Mouse (Mus musculus) telencephalon, adult 2 months (tissue): ENCODE results near the gene Elk3.
"Not testable (repeated sequence)": the region's sequence is repeated elsewhere in the genome, so short reads cannot be mapped to it uniquely, and the experiment has no call there.

ENCODE experiments used
- DNase-seq: peaks from one replicate; pipeline ENCODE4 v3.0.0-alpha.2; 2011; ENCODE audit warnings: low read depth, low spot score

Gene Elk3

DNA sequence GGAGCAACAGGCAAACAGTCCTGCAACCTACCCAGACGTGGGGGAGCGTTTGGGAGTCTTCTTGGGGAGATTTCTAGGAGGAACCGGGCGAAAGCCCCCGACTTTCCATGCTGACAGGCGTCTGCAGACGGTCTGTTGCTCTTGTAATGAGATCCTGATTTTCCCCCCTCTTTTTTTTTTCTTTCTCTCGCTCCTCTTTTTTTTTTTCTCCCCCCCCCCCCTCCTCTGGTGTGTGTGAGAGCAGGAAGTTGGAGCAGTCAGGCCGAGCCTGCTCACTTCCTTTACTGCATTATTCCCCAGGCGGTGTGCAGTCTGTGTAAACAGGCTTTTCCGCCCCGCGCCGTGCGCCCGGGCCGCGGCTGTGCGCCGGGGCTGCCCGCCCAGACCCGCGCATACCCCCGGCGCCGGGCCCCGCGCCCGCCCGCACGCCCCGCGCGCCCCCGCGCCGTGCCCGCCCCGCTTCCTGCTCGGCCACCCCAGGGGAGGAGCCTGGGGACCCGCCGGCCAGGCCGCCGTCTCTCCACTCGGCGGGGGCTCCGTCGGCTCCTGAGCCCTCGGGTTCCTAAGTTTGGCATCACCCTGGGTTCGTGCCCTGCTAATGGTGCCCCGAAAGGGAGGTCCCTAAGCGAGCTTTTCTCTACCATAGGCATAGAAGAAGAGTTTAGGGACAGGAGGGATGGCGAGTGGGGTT lies at the start of gene Elk3:
TSS of gene Elk3 (minus strand) at position 415 of the 691 bp plus-strand sequence.
- DNase-seq, result no peak

DNA sequence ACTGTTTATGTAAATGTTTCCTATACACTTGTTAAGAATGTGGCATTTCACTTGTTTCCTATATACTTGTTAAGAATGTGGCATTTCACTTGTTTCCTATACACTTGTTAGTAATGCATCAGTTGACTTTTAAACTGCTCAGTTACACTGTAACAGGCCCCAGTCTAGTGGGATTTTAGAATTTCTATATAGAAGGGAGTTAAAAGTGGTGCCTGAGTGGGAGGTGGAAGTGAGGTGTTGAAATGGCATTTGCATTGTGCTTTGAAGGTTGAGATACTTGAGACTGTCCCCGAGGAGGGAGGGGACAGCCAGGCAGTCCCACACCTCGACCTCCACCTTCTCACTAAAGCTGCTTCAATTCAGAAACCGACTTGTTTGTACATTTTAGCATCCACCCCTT lies 49.7 kb upstream of the Elk3 start:
- DNase-seq, result peak; percentile 33

DNA sequence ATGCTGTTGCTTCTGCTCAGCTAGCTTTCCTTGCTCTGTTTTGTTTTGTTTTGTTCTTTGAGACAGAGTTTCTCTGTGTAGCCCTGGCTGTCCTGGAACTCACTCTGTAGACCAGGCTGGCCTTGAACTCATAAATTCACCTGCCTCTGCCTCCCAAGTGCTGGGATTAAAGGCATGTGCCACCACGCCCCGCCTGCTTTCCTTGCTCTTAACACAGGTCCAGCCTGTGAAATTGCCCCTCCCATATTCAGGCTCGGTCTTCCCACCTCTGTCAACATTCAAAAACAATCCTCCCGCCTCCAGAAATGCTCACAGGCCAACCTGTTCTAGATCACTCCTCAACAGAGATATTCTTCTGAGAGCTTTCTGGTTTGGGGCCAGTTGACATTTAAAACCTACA lies 49.3 kb upstream of the Elk3 start:
- not testable (repeated sequence) for DNase-seq

DNA sequence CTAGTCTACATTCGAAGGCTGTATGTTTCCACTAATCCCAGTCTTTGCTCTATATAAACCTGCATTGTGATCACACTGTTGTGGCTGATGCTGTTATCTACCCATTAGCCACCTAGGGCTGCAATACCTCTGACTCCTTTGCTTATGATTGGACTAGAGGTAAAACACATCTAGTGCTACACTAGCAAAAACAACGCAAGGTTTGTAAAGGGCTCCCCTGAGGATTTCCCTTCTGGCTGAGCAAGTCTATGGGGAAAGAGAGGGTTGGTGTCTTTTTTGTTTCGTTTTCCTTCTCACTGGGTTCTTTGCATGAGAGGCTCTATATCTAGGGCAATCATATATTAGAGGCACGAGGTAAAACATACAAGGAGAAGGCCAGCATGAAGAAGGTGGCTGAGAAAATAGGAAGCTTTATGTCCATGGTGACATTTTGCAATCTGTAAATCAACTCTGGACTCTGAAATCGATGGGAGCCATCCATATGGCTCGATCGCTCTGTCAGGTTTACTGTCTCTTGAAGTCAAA lies 48.5 kb upstream of the Elk3 start:
- DNase-seq, result no peak

DNA sequence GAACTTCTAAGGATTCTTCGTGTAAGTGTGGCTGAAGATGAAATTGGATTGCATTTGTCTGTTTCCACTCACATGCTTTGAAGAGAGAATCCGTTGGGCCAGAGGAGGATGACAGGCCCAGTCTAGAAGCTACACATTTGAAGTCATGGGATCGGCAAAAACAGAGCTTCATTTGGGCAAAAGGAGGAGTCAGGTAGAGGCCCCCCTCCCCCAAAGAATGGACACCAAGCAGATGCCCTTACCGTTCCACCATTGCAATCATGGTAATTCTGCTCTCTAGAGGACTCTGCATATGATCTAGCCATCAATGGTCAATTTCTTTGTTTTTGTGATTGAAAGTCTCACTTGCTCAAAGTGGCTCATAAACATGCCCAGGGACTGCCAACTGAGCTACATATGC lies 47.9 kb upstream of the Elk3 start:
- no peak for DNase-seq

DNA sequence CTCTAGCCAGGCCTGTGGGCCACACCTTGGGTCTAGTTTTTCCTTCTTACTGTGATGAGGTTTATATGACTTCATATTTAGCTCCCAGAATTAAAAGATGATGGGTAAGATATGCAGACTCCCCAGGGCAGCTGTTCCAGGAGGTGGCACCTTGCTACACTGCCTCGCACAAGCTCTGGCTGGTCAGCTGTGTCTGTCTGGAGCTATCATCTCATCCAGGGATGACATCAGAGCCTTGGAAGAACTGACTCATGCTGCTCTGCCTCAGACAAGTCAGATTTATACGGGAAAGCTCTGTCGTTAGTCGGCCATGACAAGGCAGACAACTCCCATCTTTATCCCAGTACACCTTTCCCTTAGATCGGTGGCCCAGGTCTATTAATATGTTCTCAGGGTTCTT lies 46.2 kb upstream of the Elk3 start:
- DNase-seq, result no peak

DNA sequence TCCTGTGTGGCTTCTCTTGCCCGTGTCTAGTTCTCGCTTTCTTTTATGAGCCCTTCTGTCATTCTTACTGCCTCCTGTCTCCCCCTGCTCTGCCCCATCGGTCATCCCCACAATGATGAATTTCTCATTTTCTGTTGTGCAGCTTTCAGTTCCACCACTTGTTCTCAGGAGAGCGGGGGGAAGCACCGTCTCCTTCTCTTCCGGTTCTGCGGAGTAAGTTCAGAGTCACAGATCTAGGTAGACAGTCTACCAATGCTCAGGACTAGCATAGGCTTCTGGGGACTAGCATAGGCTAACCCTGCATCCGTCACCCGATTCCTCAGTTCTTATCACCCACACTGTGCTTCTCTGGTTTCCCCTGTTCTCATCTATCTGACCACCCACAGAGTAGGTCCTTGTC lies 45.2 kb upstream of the Elk3 start:
- DNase-seq, result no peak

DNA sequence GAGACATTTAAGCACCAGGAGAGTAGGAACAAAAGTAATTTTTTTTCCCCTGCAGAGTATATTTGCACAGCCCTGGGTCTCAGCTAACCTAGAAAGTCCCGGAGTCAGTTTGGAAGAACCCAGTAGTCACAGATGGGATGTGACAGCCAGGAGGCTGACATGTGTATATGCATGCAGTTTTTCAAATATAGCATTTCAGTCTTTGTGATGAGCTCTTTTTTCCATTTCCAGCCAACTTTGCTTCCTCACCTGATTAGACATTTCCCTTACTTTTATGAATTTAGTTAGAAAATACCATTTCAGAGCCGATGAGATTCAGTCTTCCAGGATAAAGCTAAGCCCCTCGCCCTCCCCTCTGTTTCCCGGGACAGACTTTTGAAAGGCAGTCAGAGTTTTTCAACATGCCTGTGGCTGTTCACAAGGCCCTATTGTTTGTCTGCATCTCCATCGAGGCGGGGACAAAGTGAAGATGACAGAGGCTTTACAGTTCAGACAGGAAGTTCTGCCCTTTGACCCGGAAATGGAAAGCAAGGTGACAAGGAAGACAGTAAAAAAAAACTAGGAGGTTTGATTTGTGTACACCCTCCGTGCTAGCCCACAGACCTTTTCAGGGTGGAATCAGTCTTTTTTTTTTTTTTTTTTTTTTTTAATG lies 44.5 kb upstream of the Elk3 start:
- no peak for DNase-seq

DNA sequence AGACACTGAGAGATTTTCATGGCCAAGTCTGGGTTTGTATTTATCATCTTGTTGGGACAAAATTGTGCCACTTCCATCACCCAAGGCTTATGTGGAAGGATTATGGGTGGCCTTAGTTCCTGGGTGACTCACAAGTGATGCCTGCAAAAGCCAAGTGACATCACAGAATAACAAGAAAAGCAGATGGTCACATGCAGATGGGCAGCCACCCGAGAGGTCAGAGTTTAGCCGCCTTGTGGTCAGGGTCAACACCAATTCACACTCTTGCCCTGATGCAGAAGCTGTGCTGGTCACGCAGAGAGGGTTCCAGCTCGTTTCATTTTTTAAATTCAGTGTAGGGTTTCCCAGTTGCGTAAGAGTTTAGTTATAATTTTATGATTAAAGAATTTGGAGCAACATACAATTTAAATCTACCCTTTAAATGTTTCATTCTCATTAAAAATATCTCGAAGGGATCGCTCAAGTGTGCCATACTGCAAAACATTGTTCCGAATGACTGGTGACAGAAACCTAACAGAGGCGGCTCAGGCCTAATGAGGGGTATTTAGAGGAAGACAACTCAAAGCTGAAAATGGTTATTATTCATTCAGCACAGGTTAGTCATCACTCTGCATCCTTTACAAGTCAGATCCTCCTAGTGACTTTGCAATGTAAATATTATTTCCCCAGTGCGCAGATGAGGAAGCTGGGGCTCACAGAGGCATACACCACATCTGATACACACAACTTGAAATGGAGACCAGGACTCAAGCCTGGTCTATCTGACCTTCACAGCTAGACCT lies 42.8 kb upstream of the Elk3 start:
- no peak for DNase-seq

DNA sequence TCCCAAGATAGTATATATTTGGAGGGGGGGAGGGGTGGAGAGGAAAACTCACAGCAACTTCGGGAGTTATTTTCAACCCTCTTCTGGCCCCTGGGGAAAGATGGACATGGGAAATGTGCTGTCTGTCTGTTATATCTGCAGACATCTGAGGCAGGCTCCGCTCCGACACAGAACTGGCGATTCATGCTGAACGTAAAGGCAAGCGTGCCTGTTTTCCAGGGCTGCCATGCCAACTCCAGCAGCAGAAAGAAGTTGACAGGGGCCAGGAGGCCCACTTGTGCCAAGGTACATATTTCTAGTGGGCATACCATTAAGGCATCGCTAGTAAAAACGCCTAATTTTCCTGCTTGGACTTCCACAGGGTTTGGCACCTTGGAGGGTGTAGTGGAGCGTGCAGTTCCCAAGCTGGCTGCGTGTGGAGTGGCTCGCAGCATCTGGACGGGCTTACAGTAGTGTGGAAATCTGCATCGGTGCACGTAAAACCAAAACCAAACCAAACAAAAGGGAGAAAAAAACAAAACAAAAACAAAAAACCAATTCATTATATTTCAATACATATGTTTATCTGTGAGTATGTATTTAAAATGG lies 37.1 kb upstream of the Elk3 start:
- DNase-seq, result no peak

DNA sequence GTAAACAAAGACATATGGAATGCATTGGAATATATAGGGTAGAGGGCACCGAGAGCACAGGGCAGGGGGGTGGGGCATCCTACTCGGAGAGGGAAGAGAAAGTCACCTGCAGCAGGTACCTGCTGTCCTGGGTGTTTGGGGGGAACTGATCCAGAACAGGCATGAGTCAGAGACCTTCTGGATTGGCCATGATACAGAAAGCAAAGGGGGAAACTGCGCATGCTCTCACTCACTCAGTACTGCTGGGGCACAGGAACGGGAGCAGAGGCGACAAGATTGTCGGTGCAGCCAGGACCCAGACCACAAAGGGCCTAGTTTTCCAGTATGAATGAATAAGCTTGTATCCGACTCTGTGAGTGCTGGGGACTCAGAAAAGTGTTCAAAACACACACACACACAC lies 36.5 kb upstream of the Elk3 start:
- DNase-seq, result no peak

DNA sequence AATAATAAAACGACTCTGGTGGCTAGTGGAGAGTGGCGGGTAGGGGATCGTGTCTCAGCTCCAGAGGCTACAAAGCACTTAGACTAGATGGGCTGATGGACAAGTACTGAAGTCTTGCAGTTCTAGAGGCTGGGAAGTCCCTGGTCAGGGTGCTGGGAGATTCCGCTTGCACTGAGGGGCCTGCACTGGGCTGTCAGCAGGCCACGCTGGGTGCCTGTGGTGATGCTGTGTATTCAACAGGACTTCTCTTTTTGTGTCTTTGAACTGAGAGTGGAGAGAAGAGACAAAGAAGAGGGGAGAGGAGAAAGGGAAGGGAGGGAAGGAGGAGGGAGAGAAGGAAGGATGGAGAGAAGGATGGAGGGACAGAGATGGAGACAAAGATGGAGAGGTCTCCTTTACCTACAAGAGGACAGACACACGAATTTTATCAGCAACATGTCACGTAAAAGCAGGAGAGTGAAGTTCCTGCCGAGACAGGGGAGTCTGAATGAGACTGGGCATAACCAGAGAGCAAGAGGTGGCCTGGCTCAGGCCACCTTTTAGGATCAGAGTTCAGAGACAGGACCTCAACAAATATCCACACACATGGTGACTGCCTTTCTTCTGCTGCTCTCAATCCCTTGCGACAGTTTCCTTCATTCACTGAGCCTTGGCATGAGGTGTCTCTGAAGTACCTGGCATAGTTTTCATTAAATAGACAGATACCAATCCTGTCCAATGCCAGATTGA lies 35.4 kb upstream of the Elk3 start:
- DNase-seq, result no peak

DNA sequence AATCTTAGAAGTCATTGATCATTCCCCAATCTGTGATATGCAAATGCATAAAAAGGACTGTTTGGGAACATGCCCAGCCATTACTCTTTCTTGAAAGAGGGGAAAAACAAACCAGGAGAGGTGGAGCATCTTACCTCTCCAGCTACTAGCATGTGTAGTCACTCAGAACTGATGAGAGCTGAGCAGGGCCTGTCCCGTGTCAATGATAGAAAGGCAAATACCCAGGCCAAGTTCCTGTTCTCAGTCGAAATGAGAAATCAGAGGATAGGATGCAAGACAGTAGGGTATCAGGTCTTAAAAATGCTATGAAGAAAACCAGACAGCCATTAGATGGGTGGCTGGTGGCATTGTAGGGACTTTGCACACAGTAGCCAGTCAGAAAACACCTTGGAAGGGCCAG lies 34.6 kb upstream of the Elk3 start:
- no peak for DNase-seq

DNA sequence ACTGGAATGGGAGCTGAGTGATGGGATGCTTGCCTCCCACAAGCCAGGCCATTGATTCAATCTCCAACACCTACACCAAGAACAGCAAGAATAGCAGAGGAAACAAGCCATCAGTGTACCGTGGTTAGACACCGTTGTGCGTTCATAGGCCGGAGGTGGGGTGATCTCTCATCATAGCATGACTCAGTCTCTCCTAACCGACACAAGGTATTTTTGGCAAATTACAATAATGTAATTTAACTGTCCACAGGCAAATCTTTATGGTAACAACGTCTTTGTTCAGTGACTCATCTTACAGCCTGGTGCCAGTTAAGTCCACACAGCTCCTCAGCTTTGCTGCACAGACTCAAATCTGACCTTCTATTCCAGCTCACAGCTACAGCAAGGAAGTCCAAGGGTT lies 32.5 kb upstream of the Elk3 start:
- no peak for DNase-seq

DNA sequence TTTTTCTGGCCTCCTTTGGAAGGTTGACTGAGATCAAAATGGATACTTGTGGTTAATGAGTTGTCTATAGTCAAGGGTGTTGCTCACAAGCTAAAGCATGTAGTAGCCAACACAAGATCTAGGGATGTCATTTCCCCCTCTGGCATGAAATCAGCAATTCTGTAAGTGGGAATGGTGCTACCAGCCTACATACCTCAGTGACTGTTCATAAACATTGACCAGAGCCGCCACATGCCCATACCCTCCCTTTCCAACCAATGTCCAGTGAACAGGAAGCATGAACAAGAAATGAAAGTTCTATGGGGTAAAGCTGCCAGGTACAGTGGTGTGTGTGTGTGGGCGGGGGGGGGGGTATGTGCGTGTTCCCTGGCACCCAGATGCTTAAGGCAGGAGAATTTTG lies 32.1 kb upstream of the Elk3 start:
- DNase-seq, result no peak

DNA sequence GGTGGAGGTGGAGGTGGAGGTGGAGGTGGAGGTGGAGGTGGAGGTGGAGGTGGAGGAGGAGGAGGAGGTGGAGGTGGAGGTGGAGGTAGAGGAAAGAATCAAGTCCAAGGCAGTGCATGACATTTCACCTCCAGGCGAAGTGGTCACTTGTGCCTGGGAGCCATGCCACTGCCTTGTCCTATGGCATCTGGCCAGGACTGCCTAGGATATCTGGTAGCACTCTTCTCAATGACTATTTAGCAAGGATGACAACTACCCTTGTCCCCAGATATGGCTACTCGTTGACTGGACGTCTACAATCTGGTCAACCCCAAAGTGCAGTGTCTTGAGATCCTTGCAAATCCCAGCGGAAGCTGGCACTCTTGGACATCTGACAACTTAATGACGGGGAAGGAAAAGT lies 27.6 kb upstream of the Elk3 start:
- DNase-seq, result no peak

DNA sequence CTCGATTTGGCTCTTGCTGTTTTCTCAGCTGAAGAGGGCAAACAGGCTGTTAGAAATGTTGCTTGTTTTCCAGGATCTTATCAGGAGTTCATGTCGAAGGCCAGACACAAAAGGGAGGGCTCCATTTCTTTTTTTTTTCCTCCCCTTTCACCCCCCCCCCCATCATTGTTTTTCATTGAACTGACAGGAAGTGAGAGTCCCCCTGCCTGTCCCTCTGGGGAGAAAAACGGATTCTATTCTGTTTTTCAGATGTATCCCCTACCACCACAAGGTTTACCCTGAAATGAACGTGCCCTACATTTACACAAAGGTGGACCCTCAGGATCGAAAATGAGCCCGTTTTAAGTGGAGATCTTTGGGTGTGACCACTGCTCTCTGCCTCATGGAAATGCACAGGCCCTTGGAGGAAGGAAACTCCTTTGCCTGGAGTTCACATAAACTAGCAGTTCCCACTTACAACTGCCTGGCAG lies 25.6 kb upstream of the Elk3 start:
- DNase-seq, result no peak

DNA sequence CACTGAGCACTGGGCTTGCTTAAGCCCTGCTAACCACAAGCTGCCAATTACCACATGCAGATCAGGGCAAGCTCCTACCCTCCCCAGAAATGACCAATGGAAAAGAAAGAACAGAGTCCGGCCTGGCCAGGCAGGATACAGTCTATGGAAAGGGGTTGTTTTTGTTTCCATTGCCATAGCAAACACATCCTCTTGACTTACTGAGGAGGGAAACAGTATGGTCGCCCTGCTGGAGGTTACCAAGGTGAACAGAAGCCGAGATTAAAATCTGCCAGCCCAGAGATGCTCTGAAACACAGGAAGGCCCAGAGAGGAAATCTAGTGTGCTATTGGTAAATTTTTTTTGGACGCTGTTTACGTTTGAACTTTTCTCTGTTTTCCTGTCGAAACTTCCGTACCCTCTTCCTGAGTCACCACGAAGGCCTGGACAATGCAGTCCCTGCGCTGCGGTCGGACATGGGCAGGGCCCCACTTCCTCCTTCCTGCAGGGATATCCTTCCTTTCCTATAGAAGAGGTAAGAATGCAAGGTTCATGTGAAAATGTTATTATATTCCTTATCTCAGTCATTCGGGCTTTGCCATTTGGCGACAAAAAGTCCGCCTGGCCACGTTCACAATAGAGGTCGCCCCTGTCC lies 25.0 kb upstream of the Elk3 start:
- DNase-seq, result no peak

DNA sequence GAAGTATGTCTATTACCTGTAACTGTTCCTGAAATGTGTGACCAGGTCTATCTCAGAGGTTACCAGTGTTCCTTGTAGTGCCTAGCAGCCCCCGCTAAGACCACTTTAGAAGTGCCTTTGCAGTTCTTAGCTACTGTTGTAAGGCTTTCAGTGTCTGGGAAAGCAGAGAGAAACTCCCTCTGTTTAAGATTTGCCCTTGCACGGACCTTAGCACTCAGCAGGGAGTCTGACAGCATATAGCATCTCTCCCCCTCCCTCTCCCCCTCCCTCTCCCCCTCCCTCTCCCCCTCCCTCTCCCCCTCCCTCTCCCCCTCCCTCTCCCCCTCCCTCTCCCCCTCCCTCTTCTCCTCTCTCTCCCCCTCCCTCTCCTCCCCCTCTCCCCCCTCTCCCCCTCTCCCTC lies 24.1 kb upstream of the Elk3 start:
- no peak for DNase-seq

DNA sequence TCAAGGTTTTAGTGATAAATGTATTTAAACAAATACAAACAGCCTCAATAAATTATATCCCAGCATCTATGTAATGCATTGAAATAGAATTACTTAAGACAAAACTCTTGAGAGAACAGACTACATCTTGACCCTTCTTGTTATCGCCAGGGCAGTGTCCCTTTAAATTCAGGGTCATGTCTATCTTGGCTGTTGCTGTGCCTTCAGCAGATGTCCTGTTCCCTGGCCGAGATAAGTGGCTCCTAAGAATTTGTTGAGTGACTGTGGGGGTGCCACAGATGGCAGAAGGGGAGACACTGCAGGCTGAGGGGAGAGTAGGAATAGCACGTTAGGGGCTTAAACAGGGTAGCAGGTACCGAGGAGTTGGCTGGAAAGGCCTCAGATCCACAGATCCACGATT lies 22.3 kb upstream of the Elk3 start:
- no peak for DNase-seq

DNA sequence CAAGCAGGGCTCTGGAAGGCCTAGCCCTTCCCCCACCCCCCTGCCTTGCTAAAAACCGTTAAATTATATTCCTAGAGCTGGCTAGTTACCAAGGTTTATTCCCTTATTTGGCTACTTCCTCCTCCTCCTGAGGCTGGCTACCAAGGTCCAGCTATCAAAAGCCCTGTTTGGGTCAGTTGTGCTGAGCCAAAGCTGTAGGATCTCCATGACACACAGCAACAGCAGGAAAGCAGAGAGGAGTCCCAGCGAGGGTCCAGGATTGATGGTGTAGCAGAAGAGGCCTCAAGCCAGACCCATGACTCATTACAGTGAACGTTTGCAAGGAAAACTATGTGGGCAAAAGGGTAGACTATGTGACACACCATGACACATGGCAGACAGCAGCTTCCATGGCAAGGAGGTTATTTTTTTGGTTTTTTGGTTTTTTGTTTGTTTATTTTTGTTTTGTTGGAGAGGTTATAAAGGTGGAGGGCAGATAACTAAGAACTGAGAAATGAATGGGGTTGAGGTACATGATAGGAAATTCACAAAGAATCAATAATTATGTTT lies 21.4 kb upstream of the Elk3 start:
- no peak for DNase-seq
